In genomic region chr4:130915006-130915667, GRCm38 (mm10) we compare ENCODE assay signal across 18 mouse cellular contexts. TPM values are rescaled to one million over a fixed set of nuclear protein-coding genes. Genes with fewer than 3 reads are reported as not detected.
DNase-seq lines count a peak whose midpoint lies in the region; ATAC-seq and TF ChIP-seq lines count a peak whose summit lies in the region.
"Had no signal": no experiment of that assay in that cellular context is flagged by ENCODE, and none has a peak within 500 bp of the region (broad histone marks: within the 10 kb centered on the region; RNA-seq: fewer than 3 reads in every experiment).

No protein-coding gene starts in this region.

- TF ChIP-seq CTCF in CH12.LX (conservative IDR thresholded peaks at IDR 0.05 in 1 of 2, IDR thresholded peaks at IDR 0.05 in 1 of 2; ENCODE audit: low read depth in 2 of 2, low read length in 2 of 2), result no peak
- no peak for TF ChIP-seq CTCF in bone marrow, adult 2 months (IDR thresholded peaks at IDR 0.05; ENCODE audit: control insufficient read depth, insufficient read depth, low read length)

- no peaks in the 10 kb centered on the region for H3K36me3 ChIP-seq in hindbrain, embryonic 12.5 days
- H3K36me3 ChIP-seq in hindbrain, embryonic 14.5 days (replicated peaks; ENCODE audit: control insufficient read depth, insufficient read depth), result no peaks in the 10 kb centered on the region
- H3K36me3 ChIP-seq in CH12.LX (replicated peaks in 1 of 2; ENCODE audit: control insufficient read depth in 1 of 2, insufficient read depth in 1 of 2, low read length in 1 of 2), result peaks cover 25 to 51% of the 10 kb centered on the region in 2 experiments
- no peaks in the 10 kb centered on the region for H3K36me3 ChIP-seq in stomach, embryonic 15.5 days
- H3K36me3 ChIP-seq: embryonic facial prominence, embryonic 15.5 days; limb, embryonic 12.5 days; midbrain, embryonic 12.5 days had no signal

- no peak; the same call in 1 of the 2 replicates for TF ChIP-seq POLR2A in CH12.LX (IDR thresholded peaks at IDR 0.05; ENCODE audit: low read depth, low read length)
- TF ChIP-seq POLR2A in bone marrow, adult 2 months (IDR thresholded peaks at IDR 0.05; ENCODE audit: borderline replicate concordance, control insufficient read depth, low read depth, low read length), result no peak

- no peak for DNase-seq in hindbrain, embryonic 14.5 days (ENCODE audit: low spot score)
- DNase-seq in CH12.LX (ENCODE audit: extremely low read depth), result no peak
- DNase-seq in right cerebral cortex, postnatal 36 days (ENCODE audit: low spot score in 2 of 2), result no peak
- DNase-seq in embryo, embryonic 10 days (ENCODE audit: low spot score), result no peak
- DNase-seq in adrenal gland, postnatal 14 days, result no peak
- DNase-seq: adrenal gland, postnatal 36 days; cerebellum, postnatal 10 days; forebrain, postnatal 0 days; kidney, adult 2 months; right cerebral cortex, postnatal 4 days had no signal

- no peaks in the 10 kb centered on the region; the same call in 1 of the 2 replicates for H3K27me3 ChIP-seq in hindbrain, embryonic 12.5 days
- no peaks in the 10 kb centered on the region for H3K27me3 ChIP-seq in hindbrain, embryonic 14.5 days (ENCODE audit: control insufficient read depth, insufficient read depth, low read length)
- H3K27me3 ChIP-seq in CH12.LX (replicated peaks), result no peaks in the 10 kb centered on the region
- no peaks in the 10 kb centered on the region for H3K27me3 ChIP-seq in stomach, embryonic 15.5 days (replicated peaks)
- H3K27me3 ChIP-seq: embryonic facial prominence, embryonic 15.5 days; limb, embryonic 12.5 days; midbrain, embryonic 12.5 days had no signal

- peaks cover 14% of the 10 kb centered on the region for H3K4me1 ChIP-seq in hindbrain, embryonic 12.5 days
- peaks cover 9% of the 10 kb centered on the region for H3K4me1 ChIP-seq in hindbrain, embryonic 14.5 days (replicated peaks; ENCODE audit: control insufficient read depth, insufficient read depth, low read length)
- peaks cover 16 to 59% of the 10 kb centered on the region in 2 experiments for H3K4me1 ChIP-seq in CH12.LX (ENCODE audit: control insufficient read depth in 1 of 2, insufficient read depth in 2 of 2)
- H3K4me1 ChIP-seq in bone marrow, adult 2 months (ENCODE audit: control insufficient read depth, insufficient read depth, low read length), result peaks cover 13% of the 10 kb centered on the region
- 0 out of 2 replicates have a peak, but pooled peaks cover 3% of the 10 kb centered on the region for H3K4me1 ChIP-seq in stomach, embryonic 15.5 days

- dilution Hi-C loops in CH12.LX (cut with MboI; ENCODE audit: extremely low pct_ligation_motif_present, extremely low pct_unique_long_range_greater_than_20kb, low sequenced_read_pairs), result no loop called here

- no peak for TF ChIP-seq RAD21 in CH12.LX (IDR thresholded peaks at IDR 0.05; ENCODE audit: low read depth, low read length)

- no peak overlapping the region for H3K4me3 ChIP-seq in hindbrain, embryonic 12.5 days
- H3K4me3 ChIP-seq in hindbrain, embryonic 14.5 days (replicated peaks; ENCODE audit: low read length), result no peak overlapping the region
- H3K4me3 ChIP-seq in CH12.LX (replicated peaks in 1 of 3; ENCODE audit: low read depth in 2 of 3, low read length in 2 of 3, poor library complexity in 1 of 3), result peak overlapping the region; percentile 68 to 84 (median 75)
- H3K4me3 ChIP-seq in bone marrow, adult 2 months (replicated peaks; ENCODE audit: control insufficient read depth, low read depth, low read length), result peak overlapping the region; percentile 84
- 0 out of 2 replicates have a peak overlapping the region, but pooled peaks have one; percentile 6 for H3K4me3 ChIP-seq in stomach, embryonic 15.5 days (replicated peaks)
- H3K4me3 ChIP-seq: embryonic facial prominence, embryonic 15.5 days; limb, embryonic 12.5 days; midbrain, embryonic 12.5 days had no signal

- H3K9ac ChIP-seq in hindbrain, embryonic 12.5 days, result no peak overlapping the region
- no peak overlapping the region for H3K9ac ChIP-seq in hindbrain, embryonic 14.5 days
- peak overlapping the region; percentile 98 for H3K9ac ChIP-seq in CH12.LX (ENCODE audit: insufficient read depth, low read depth)
- H3K9ac ChIP-seq in stomach, embryonic 15.5 days, result no peak overlapping the region
- H3K9ac ChIP-seq: embryonic facial prominence, embryonic 15.5 days; forebrain, postnatal 0 days; limb, embryonic 12.5 days; midbrain, embryonic 12.5 days had no signal

- H3K27ac ChIP-seq in hindbrain, embryonic 12.5 days, result no peak overlapping the region
- no peak overlapping the region for H3K27ac ChIP-seq in hindbrain, embryonic 14.5 days
- H3K27ac ChIP-seq in CH12.LX (ENCODE audit: insufficient read depth, low read depth), result peak overlapping the region; percentile 59
- peak overlapping the region; percentile 55 for H3K27ac ChIP-seq in bone marrow, adult 2 months (ENCODE audit: control insufficient read depth, insufficient read depth, low read depth, low read length, poor library complexity)
- H3K27ac ChIP-seq in stomach, embryonic 15.5 days, result no peak overlapping the region
- H3K27ac ChIP-seq: embryonic facial prominence, embryonic 15.5 days; limb, embryonic 12.5 days; midbrain, embryonic 12.5 days had no signal

- ATAC-seq in hindbrain, embryonic 12.5 days (ENCODE audit: low FRiP score), result no peak
- ATAC-seq in hindbrain, embryonic 14.5 days (ENCODE audit: low FRiP score), result no peak
- no peak for ATAC-seq in stomach, embryonic 15.5 days (ENCODE audit: insufficient read depth, low FRiP score, low read depth)
- ATAC-seq: forebrain, postnatal 0 days had no signal

- peaks cover 83% of the 10 kb centered on the region for H3K79me2 ChIP-seq in CH12.LX (replicated peaks; ENCODE audit: control insufficient read depth, extremely low read depth, insufficient read depth, poor library complexity, severe bottlenecking)

- H3K4me2 ChIP-seq in hindbrain, embryonic 12.5 days (replicated peaks), result 0 out of 2 replicates have a peak overlapping the region, but pooled peaks have one; percentile 1
- no peak overlapping the region for H3K4me2 ChIP-seq in hindbrain, embryonic 14.5 days (replicated peaks)
- H3K4me2 ChIP-seq in CH12.LX (ENCODE audit: insufficient read depth, low read depth, poor library complexity, severe bottlenecking), result peak overlapping the region; percentile 85
- H3K4me2 ChIP-seq in stomach, embryonic 15.5 days, result no peak overlapping the region
- H3K4me2 ChIP-seq: embryonic facial prominence, embryonic 15.5 days; heart, embryonic 11.5 days; limb, embryonic 12.5 days; midbrain, embryonic 12.5 days had no signal

- in situ Hi-C loops in CH12.LX (cut with MboI; ENCODE audit: low pct_ligation_motif_present, low pct_unique_long_range_greater_than_20kb, low sequenced_read_pairs), result no loop called here

- H3K9me3 ChIP-seq in hindbrain, embryonic 12.5 days (replicated peaks), result no peaks in the 10 kb centered on the region
- H3K9me3 ChIP-seq in hindbrain, embryonic 14.5 days (ENCODE audit: control insufficient read depth, low read length), result no peaks in the 10 kb centered on the region
- H3K9me3 ChIP-seq in CH12.LX (replicated peaks; ENCODE audit: low read length), result no peaks in the 10 kb centered on the region
- H3K9me3 ChIP-seq in stomach, embryonic 15.5 days, result no peaks in the 10 kb centered on the region
- H3K9me3 ChIP-seq: embryonic facial prominence, embryonic 15.5 days; limb, embryonic 12.5 days; midbrain, embryonic 12.5 days had no signal

- TF ChIP-seq EP300 in CH12.LX (IDR thresholded peaks at IDR 0.05; ENCODE audit: low read length), result no peak

- WGBS in hindbrain, embryonic 12.5 days, result 82% methylated on average over 12 of the region's 12 CpGs
- WGBS in hindbrain, embryonic 14.5 days, result 79% methylated on average over 12 of the region's 12 CpGs
- 2% methylated on average over 12 of the region's 12 CpGs for WGBS in bone marrow, adult 2 months
- WGBS in stomach, embryonic 15.5 days, result 57% methylated on average over 12 of the region's 12 CpGs

TF ChIP-seq in CH12.LX, 34 proteins besides CTCF, POLR2A, EP300 and RAD21:
- peak; percentile 50 for TF ChIP-seq MXI1 (IDR thresholded peaks at IDR 0.05; ENCODE audit: low read depth, low read length)
- TF ChIP-seq POLR2AphosphoS2 (IDR thresholded peaks at IDR 0.05; ENCODE audit: low read depth, low read length), result no peak
- peak; percentile 19; the same call in 1 of the 2 replicates for TF ChIP-seq ELF1 (IDR thresholded peaks at IDR 0.05; ENCODE audit: low read depth, low read length)
- peak; percentile 64; the same call in 1 of the 2 replicates for TF ChIP-seq SIN3A (IDR thresholded peaks at IDR 0.05; ENCODE audit: low read length)
- TF ChIP-seq ZMIZ1 (IDR thresholded peaks at IDR 0.05; ENCODE audit: low read depth, low read length), result 0 out of 2 replicates have a peak, but pooled peaks have one; percentile 44

RNA-seq across cellular contexts. Expression of gene Laptm5, which starts 2.2 kb away (rescaled TPM):
- 22.7 and 23.3 TPM in 2 replicates for polyA plus RNA-seq in hindbrain, embryonic 12.5 days (2016; fragmentation: Nextera tagmentation; extraction: Ambion mirVana)
- polyA plus RNA-seq in hindbrain, embryonic 14.5 days (2014; fragmentation: Nextera tagmentation; extraction: Ambion mirVana), result 35.2 and 37.4 TPM in 2 replicates
- total RNA-seq in CH12.LX (2012; rRNA removed) (182 and 225 TPM in 2 replicates), CH12.LX (2014; rRNA removed) (32.3 and 41.1 TPM in 2 replicates)
- polyA plus RNA-seq in CH12.LX (2012; ENCODE audit: insufficient read length, low read depth), result 486 and 594 TPM in 2 replicates
- 193 and 436 TPM in 2 replicates for polyA plus RNA-seq in bone marrow, adult 2 months (2011; ENCODE audit: insufficient read depth, insufficient read length, low replicate concordance, missing spikeins)
- polyA plus RNA-seq in stomach, embryonic 15.5 days (2015; fragmentation: Nextera tagmentation; extraction: Ambion mirVana), result 49.7 and 49.9 TPM in 2 replicates
- total RNA-seq in adrenal gland, postnatal 14 days (2021), result 15.2 and 52.4 TPM in 2 replicates

RNA-seq across cellular contexts. Expression of gene Matn1, which starts 29.0 kb away (rescaled TPM):
- 4.6 and 19.3 TPM in 2 replicates for polyA plus RNA-seq in hindbrain, embryonic 12.5 days (2016; fragmentation: Nextera tagmentation; extraction: Ambion mirVana)
- polyA plus RNA-seq in hindbrain, embryonic 14.5 days (2014; fragmentation: Nextera tagmentation; extraction: Ambion mirVana), result 0.43 TPM in 1 of 2 replicates, not detected in the other
- total RNA-seq in CH12.LX (2012; rRNA removed) (1.8 and 3.5 TPM in 2 replicates), CH12.LX (2014; rRNA removed) (0.30 and 0.52 TPM in 2 replicates)
- polyA plus RNA-seq in CH12.LX (2012; ENCODE audit: insufficient read length, low read depth), result 0.37 and 0.76 TPM in 2 replicates
- polyA plus RNA-seq in bone marrow, adult 2 months (2011; ENCODE audit: insufficient read depth, insufficient read length, low replicate concordance, missing spikeins), result not detected in 2 replicates
- 0.06 TPM in 1 of 2 replicates, not detected in the other for polyA plus RNA-seq in stomach, embryonic 15.5 days (2015; fragmentation: Nextera tagmentation; extraction: Ambion mirVana)
- total RNA-seq in adrenal gland, postnatal 14 days (2021), result not detected in 2 replicates
- total RNA-seq: adrenal gland, postnatal 36 days had no signal
- polyA plus RNA-seq: heart, embryonic 11.5 days; neural tube, embryonic 14.5 days had no signal

Comparison
In these comparisons a context has a peak if more than half of its experiments do, and no peak if none do; other contexts are left out.
1. H3K4me2 ChIP-seq: peak in hindbrain, embryonic 12.5 days (single experiment) and CH12.LX (single experiment); none in hindbrain, embryonic 14.5 days (single experiment) and stomach, embryonic 15.5 days (single experiment).
2. H3K27ac ChIP-seq: peak in CH12.LX (single experiment) and bone marrow, adult 2 months (single experiment); none in hindbrain, embryonic 12.5 days (single experiment), hindbrain, embryonic 14.5 days (single experiment) and stomach, embryonic 15.5 days (single experiment).
3. H3K4me3 ChIP-seq: peak in CH12.LX (3 of 3), bone marrow, adult 2 months (single experiment) and stomach, embryonic 15.5 days (single experiment); none in hindbrain, embryonic 12.5 days (single experiment) and hindbrain, embryonic 14.5 days (single experiment).